Mouse (Mus musculus) CD4-positive, CD25-positive, alpha-beta regulatory T cell (primary cell): ENCODE measurements around the gene Olfr509. TPM values are rescaled to one million over a fixed set of nuclear protein-coding genes. Genes with fewer than 3 reads are reported as not detected.

ENCODE experiments used
- polyA plus RNA-seq: library from polyadenylated mRNA; unstranded; fragments of 100-300 nt; shearing (Covaris generic); gene quantifications from one replicate; pipeline ENCODE4 v1.2.1, GENCODE M21; 2017

The Olfr509 gene
- not detected for polyA plus RNA-seq

GRCm38 (mm10) chr7:108651806-108652205, at the start of gene Olfr509:
Gene Olfr509, minus strand, starts transcription at chr7:108651906.

GRCm38 (mm10) chr7:108666118-108666517, 14.4 kb upstream of the Olfr509 start, which contains the start of gene Olfr510:
Gene Olfr510, plus strand, starts transcription at chr7:108666418.

GRCm38 (mm10) chr7:108629694-108630093, 22.0 kb downstream of the Olfr509 start, which contains the start of gene Olfr508:
Gene Olfr508, plus strand, starts transcription at chr7:108629994.

GRCm38 (mm10) chr7:108621514-108621913, 30.2 kb downstream of the Olfr509 start, which contains the start of gene Olfr507:
Gene Olfr507, plus strand, starts transcription at chr7:108621814.

GRCm38 (mm10) chr7:108610487-108610886, 41.2 kb downstream of the Olfr509 start, which contains the start of gene Olfr506:
Gene Olfr506, plus strand, starts transcription at chr7:108610787.

Other genes starting within 250 kb of the Olfr509 start
- not detected for gene Olfr497, start 231.5 kb downstream of the Olfr509 start, polyA plus RNA-seq
- gene Olfr498, start 186.6 kb downstream of the Olfr509 start, polyA plus RNA-seq = not detected
- gene Olfr502, start 126.8 kb downstream of the Olfr509 start, polyA plus RNA-seq = 0.11 TPM
- gene Olfr503, start 107.4 kb downstream of the Olfr509 start, polyA plus RNA-seq = not detected
- gene Olfr504, start 86.1 kb downstream of the Olfr509 start, polyA plus RNA-seq = not detected
- not detected for gene Olfr506, start 41.1 kb downstream of the Olfr509 start, polyA plus RNA-seq
- not detected for gene Olfr507, start 30.1 kb downstream of the Olfr509 start, polyA plus RNA-seq
- gene Olfr508, start 21.9 kb downstream of the Olfr509 start, polyA plus RNA-seq = not detected
- gene Olfr510, start 14.5 kb upstream of the Olfr509 start, polyA plus RNA-seq = not detected
- not detected for gene Olfr512, start 61.4 kb upstream of the Olfr509 start, polyA plus RNA-seq
- gene Olfr513, start 99.1 kb upstream of the Olfr509 start, polyA plus RNA-seq = not detected
- gene Olfr514, start 174.1 kb upstream of the Olfr509 start, polyA plus RNA-seq = not detected
- not detected for gene Olfr516, start 198.6 kb upstream of the Olfr509 start, polyA plus RNA-seq
- gene Olfr517, start 220.5 kb upstream of the Olfr509 start, polyA plus RNA-seq = not detected
- gene Olfr518, start 233.1 kb upstream of the Olfr509 start, polyA plus RNA-seq = not detected
- not detected for gene Olfr519, start 242.5 kb upstream of the Olfr509 start, polyA plus RNA-seq